Mouse (Mus musculus): ENCODE data around the gene 0610010K14Rik. TPM values are rescaled to one million over a fixed set of nuclear protein-coding genes. Genes with fewer than 3 reads are reported as not detected.

Gene 0610010K14Rik
- polyA plus RNA-seq (2016; fragmentation: Nextera tagmentation; extraction: Ambion mirVana) = 227 TPM in 2 replicates

DNA sequence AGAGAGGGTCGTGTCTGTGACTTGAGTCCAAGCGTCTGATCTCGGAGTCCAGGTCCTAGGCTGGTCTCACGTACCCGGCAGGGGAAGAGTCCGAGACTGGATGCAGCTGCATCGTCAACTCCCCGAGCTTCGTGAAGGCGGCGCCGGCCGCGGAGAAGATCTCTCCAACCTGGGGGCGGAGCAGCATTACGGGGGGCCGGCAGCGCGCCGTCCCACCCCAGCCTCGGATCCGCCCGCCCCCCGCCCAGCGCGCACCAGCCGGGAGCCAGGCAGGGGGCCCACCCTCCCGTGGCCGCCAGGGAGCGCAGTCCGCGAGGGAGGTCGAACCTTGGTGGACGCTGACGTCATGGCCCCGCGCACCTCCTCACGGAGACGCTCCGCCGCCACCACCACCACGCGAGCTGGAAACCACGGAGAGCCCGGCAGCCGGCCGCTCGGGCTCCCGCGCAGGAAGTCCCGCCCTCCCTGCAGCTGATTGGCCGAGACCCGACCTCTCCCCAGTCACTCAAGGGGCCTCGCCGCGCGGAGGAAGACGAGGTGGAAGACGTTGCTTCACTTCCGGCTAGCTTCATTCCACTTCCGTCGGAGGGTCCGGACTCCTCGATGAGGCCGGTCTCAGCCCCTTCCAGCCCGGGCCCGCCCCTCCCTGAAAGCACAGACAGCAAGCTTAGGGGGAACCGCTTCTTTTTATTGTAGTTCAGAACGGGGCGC is at the start of gene 0610010K14Rik:
TSS of gene 0610010K14Rik (minus strand) at position 458 of the 711 bp plus-strand sequence.
- DNase-seq (ENCODE audit: extremely low spot score, low spot score) = peak; percentile 97

DNA sequence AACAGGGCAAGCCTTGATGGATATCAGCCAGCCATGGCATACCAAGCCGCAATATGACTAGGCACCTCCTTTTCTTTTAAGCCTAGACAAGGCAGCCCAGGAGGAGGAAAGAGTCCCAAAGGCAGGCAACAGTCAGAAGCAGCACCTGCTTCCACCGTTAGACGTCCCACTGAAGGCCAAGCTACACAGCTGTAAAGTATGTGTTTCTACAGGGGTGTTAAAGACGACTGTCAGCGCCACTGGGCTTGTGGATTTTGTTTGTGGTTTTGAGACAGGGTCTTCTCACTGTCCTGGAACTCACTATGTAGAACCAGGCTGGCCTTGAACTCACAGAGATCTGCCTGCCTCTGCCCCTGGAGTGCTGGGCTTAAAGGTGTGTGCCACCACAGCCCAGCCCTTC is 48.0 kb upstream of the 0610010K14Rik start:
- no peak overlapping the region for H3K27ac ChIP-seq
- no peaks in the 10 kb centered on the region for H3K9me3 ChIP-seq
- H3K36me3 ChIP-seq (replicated peaks) = no peaks in the 10 kb centered on the region
- no peak overlapping the region for H3K4me3 ChIP-seq
- peaks cover 4% of the 10 kb centered on the region for H3K4me1 ChIP-seq
- 91% methylated on average over 5 of the region's 5 CpGs for whole genome bisulfite sequencing
- H3K27me3 ChIP-seq (ENCODE audit: poor library complexity, severe bottlenecking) = no peaks in the 10 kb centered on the region
- DNase-seq (ENCODE audit: extremely low spot score, low spot score) = no peak

More for the DNA sequence above, at the start of gene 0610010K14Rik:
- no peaks in the 10 kb centered on the region for H3K9me3 ChIP-seq
- peak within 1 kb of the TSS; percentile 94 for H3K4me3 ChIP-seq
- H3K4me1 ChIP-seq = peaks cover 66% of the 10 kb centered on the region
- H3K36me3 ChIP-seq (replicated peaks) = peaks cover 25% of the 10 kb centered on the region
- under 1% methylated on average over 70 of the region's 70 CpGs for WGBS
- no peaks in the 10 kb centered on the region for H3K27me3 ChIP-seq (ENCODE audit: poor library complexity, severe bottlenecking)
- peak within 1 kb of the TSS; percentile 94 for H3K27ac ChIP-seq

DNA sequence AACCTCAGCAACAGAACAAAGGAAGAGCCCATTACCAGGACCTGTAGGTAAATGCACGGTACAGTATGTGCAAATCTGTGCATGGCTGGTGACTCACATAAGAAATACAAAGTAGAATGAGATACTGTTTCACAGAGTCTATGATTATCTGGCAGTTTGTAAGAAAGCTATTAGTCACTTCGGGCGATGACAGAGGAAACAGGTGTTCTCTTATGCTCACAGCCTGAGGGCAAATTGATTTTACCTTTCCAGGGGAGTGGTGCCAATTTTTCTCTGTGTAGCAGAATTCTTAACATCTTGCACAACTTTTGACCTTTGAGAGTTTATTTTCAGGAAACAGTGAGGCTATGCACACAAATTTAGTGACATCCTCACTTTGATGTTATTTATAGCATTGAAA is 47.0 kb upstream of the 0610010K14Rik start:
- WGBS = 83% methylated on average over 3 of the region's 3 CpGs
- Histone ChIP-seq H3K4me1 (peaks cover 3% of the 10 kb centered on the region), H3K9me3 (no peaks in the 10 kb centered on the region), H3K27me3 (ENCODE audit: poor library complexity, severe bottlenecking) (no peaks in the 10 kb centered on the region), H3K36me3 (replicated peaks) (no peaks in the 10 kb centered on the region), H3K4me3 (no peak overlapping the region), H3K27ac (no peak overlapping the region)
- no peak for DNase-seq (ENCODE audit: extremely low spot score, low spot score)

DNA sequence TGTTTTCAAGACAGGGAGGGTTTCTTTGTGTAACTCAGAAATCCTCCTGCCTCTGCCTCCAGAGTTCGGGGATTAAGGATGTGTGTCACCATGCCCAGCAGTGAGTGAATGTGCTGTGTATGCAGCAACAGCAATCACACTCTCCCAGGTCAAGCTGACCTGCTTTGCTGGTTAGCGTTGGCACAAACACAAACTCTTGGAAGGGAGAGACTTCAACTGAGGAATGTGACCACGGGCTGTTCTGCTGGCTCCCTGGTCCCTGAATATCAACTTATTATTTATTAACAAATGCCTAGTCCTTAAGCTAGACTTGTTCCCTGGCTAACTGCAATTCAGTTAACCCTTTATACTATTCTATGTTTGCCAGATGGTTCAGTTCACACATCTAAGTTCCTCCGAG is 46.0 kb upstream of the 0610010K14Rik start:
- H3K9me3 ChIP-seq = no peaks in the 10 kb centered on the region
- no peaks in the 10 kb centered on the region for H3K4me1 ChIP-seq
- H3K4me3 ChIP-seq = no peak overlapping the region
- no peak for DNase-seq (ENCODE audit: extremely low spot score, low spot score)
- H3K27ac ChIP-seq = no peak overlapping the region
- H3K27me3 ChIP-seq (ENCODE audit: poor library complexity, severe bottlenecking) = no peaks in the 10 kb centered on the region
- WGBS = 85% methylated on average over 4 of the region's 4 CpGs
- no peaks in the 10 kb centered on the region for H3K36me3 ChIP-seq (replicated peaks)

DNA sequence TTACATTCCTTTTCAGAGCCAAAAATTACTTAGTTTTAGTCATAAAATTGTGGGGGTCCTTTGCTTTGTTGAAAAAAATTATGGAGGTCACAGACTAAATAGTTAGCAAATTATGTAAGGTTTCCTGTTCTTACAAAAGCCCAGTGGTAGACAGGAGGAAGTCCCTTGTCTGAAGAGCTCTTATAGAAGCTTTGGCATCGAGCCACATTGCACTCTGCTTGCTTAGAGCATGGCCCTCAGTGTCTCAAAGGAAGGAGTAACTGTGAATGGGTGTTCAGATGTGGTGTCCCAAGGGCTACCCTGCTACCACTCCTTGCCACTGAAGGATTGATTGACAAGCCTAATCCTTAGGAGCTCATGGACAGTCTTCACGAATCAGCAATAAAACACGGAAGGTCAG is 42.7 kb upstream of the 0610010K14Rik start:
- no peaks in the 10 kb centered on the region for H3K36me3 ChIP-seq (replicated peaks)
- no peaks in the 10 kb centered on the region for H3K9me3 ChIP-seq
- H3K4me1 ChIP-seq = no peaks in the 10 kb centered on the region
- no peaks in the 10 kb centered on the region for H3K27me3 ChIP-seq (ENCODE audit: poor library complexity, severe bottlenecking)
- no peak for DNase-seq (ENCODE audit: extremely low spot score, low spot score)
- no peak overlapping the region for H3K27ac ChIP-seq
- no peak overlapping the region for H3K4me3 ChIP-seq
- 81% methylated on average over 3 of the region's 3 CpGs for WGBS

DNA sequence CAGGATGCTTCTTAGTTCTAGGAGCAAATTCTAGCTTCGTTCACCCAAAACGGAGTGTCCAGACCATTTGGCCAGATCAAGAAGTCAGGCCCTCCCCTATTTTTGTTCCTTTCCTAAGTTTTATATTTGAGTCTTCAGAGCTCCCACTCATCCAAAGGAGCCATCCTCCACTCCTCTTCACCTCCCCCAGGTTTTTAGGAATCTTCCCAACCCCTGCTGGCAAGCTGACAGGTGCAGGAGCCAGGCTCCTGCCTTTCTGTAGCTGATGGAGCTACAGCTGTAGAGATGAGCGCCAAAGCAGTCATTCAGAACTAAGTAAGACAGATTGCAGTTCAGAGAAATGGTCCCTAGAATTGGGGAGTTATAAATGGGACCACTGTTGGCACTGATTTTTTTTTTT is 41.2 kb upstream of the 0610010K14Rik start:
- no peak overlapping the region for H3K4me3 ChIP-seq
- 86% methylated on average over 3 of the region's 3 CpGs for WGBS
- H3K27ac ChIP-seq = no peak overlapping the region
- no peaks in the 10 kb centered on the region for H3K9me3 ChIP-seq
- no peaks in the 10 kb centered on the region for H3K36me3 ChIP-seq (replicated peaks)
- no peak for DNase-seq (ENCODE audit: extremely low spot score, low spot score)
- no peaks in the 10 kb centered on the region for H3K27me3 ChIP-seq (ENCODE audit: poor library complexity, severe bottlenecking)
- no peaks in the 10 kb centered on the region for H3K4me1 ChIP-seq

DNA sequence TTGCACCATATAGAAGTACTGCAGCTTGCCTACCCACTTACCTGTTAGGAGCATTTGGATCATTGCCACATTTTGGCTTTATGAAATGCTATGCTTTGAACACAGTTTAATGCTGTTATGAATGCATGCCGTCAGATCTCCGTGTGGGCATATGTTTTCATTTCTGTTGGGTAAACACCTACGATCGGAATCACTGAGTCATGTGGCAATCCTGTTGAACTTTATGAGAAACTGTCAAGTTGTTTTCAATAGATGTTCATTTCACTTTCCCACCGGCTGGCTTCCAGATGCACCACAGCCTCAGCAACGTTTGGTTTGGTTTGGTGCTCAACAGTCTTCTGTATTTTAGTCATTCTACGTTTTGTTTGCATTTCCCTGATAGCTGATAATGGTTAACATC is 33.9 kb upstream of the 0610010K14Rik start:
- Histone ChIP-seq H3K4me1 (no peaks in the 10 kb centered on the region), H3K27me3 (ENCODE audit: poor library complexity, severe bottlenecking) (no peaks in the 10 kb centered on the region), H3K4me3 (no peak overlapping the region), H3K36me3 (replicated peaks) (no peaks in the 10 kb centered on the region), H3K9me3 (no peaks in the 10 kb centered on the region), H3K27ac (no peak overlapping the region)
- WGBS = 89% methylated on average over 7 of the region's 7 CpGs
- DNase-seq (ENCODE audit: extremely low spot score, low spot score) = no peak

DNA sequence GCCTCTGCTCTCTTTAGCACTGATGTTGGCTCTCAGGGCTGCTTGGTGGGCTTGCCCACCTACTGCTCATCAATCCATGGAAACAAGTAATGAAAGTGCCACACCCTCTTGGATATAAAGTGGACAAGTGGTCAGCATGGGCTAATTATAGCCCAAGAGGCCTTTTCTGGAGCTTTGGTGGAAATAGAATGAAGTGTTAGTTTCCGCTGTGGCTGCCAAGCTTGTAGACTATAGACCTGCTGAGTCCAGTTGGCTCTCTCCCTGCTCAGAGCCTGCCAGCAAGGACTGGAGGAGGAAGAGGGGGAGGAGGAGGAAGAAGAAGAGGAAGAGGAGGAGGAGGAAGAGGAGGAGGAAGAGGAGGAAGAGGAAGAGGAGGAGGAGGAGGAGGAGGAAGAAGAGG is 28.7 kb upstream of the 0610010K14Rik start:
- no peak overlapping the region for H3K27ac ChIP-seq
- H3K4me3 ChIP-seq = no peak overlapping the region
- whole genome bisulfite sequencing = 79% methylated on average over 1 of the region's 1 CpGs
- no peaks in the 10 kb centered on the region for H3K36me3 ChIP-seq (replicated peaks)
- H3K27me3 ChIP-seq (ENCODE audit: poor library complexity, severe bottlenecking) = no peaks in the 10 kb centered on the region
- H3K4me1 ChIP-seq = no peaks in the 10 kb centered on the region
- DNase-seq (ENCODE audit: extremely low spot score, low spot score) = no peak
- H3K9me3 ChIP-seq = no peaks in the 10 kb centered on the region

DNA sequence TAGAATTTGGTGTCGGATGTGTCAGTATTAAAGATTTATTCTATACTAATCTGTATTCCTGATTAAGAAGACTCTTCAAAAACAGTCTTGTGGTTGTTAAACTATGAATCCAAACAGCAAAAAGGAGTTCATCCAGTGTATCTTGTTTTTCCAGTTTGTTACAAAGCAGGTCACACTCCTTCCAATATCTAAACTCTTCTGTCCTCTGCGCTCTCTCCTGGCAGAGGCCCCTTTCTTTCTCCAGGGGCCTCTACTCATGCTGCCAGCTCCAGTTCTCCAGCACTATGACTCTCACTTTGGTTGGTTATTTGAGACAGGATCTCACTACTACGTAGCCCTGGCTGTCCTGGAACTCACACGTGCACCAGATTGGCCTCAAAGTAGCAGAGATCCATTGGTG is 28.1 kb upstream of the 0610010K14Rik start:
- Histone ChIP-seq H3K36me3 (replicated peaks) (no peaks in the 10 kb centered on the region), H3K4me3 (no peak overlapping the region), H3K27ac (no peak overlapping the region), H3K9me3 (no peaks in the 10 kb centered on the region), H3K4me1 (no peaks in the 10 kb centered on the region), H3K27me3 (ENCODE audit: poor library complexity, severe bottlenecking) (no peaks in the 10 kb centered on the region)
- no peak for DNase-seq (ENCODE audit: extremely low spot score, low spot score)
- whole genome bisulfite sequencing = 81% methylated on average over 4 of the region's 4 CpGs

DNA sequence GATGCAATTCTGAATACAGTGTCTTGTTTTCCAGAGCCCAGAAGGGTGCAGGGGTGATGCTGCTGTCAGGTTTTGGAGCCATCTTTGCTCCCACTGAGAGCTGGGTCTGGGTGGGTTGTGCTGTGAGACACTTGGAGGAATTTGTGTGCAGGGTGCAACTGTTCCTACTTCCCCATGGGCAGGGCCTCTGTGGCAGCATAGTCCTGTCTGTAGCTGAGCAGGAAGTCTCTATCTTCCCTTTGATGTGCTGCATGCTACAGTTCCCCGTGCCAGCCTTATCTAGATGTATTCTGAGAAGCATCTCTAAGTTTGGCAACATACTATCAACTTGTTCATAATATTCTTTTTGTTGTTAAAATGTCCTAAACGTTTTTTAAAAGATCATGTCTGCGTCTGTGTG is 27.5 kb upstream of the 0610010K14Rik start:
- no peak overlapping the region for H3K4me3 ChIP-seq
- no peaks in the 10 kb centered on the region for H3K27me3 ChIP-seq (ENCODE audit: poor library complexity, severe bottlenecking)
- no peaks in the 10 kb centered on the region for H3K36me3 ChIP-seq (replicated peaks)
- no peaks in the 10 kb centered on the region for H3K4me1 ChIP-seq
- no peak for DNase-seq (ENCODE audit: extremely low spot score, low spot score)
- no peak overlapping the region for H3K27ac ChIP-seq
- WGBS = 64% methylated on average over 3 of the region's 3 CpGs
- no peaks in the 10 kb centered on the region for H3K9me3 ChIP-seq

DNA sequence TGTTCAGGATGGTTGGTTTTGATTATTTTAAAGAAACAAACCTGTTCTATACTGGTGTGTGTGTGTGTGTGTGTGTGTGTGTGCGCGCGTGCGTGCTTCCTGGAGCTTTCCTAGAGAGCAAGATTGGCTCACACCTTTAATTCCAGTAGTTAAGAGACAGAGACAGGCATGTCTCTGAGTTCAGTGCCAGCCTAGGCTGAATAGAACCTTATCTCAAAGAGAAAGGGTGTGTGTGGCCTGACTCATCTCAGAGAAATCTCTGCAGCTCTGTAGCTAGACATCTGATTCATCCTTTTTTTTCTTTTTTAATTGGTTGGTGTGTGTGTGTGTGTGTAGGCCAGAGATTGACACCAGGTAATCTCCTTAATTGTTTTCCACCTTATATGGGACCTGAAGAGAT is 21.3 kb upstream of the 0610010K14Rik start:
- Histone ChIP-seq H3K9me3 (no peaks in the 10 kb centered on the region), H3K27me3 (ENCODE audit: poor library complexity, severe bottlenecking) (peaks cover 27% of the 10 kb centered on the region), H3K4me1 (peaks cover 16% of the 10 kb centered on the region), H3K36me3 (replicated peaks) (no peaks in the 10 kb centered on the region), H3K4me3 (no peak overlapping the region), H3K27ac (no peak overlapping the region)
- 92% methylated on average over 4 of the region's 4 CpGs for WGBS
- no peak for DNase-seq (ENCODE audit: extremely low spot score, low spot score)

DNA sequence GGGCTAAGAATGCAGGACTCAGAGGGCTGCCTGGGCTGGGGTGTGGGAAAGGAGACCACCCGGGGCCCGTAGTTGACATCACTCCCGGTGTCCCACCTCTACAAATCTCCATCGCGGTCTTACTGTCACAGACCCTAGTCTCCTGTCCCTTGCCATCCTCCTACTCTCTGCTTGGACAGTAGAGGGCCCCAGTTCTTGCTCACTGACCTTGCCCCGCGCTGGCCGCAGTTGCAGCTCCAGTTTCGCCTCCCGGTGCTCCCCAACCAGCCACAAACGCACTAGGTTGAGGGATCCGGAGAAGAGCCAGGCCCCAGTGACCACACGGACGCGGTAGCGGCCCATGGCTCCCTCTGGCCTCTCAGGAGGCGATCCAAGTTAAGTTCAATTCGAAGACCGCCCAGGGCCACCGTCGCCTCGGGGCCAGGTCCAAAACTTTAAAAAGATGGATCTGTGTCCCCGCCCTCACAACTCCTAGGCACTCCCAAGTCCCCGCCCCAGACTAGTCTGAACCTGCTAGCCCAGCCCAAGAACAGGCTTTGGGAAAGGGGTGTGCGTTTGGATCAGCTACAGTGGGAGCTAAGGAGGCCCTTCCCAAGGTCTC is 17.3 kb upstream of the 0610010K14Rik start, which contains the start of gene Alox12:
TSS of gene Alox12 (minus strand) at position 423 of the 601 bp plus-strand sequence.
- no peaks in the 10 kb centered on the region for H3K36me3 ChIP-seq (replicated peaks)
- H3K27me3 ChIP-seq (ENCODE audit: poor library complexity, severe bottlenecking) = peaks cover 64% of the 10 kb centered on the region
- H3K27ac ChIP-seq = peak within 1 kb of the TSS; percentile 48
- H3K4me3 ChIP-seq = peak within 1 kb of the TSS; percentile 46
- H3K4me1 ChIP-seq = peaks cover 20% of the 10 kb centered on the region
- no peaks in the 10 kb centered on the region for H3K9me3 ChIP-seq
- DNase-seq (ENCODE audit: extremely low spot score, low spot score) = peak; percentile 53
- WGBS = under 1% methylated on average over 25 of the region's 25 CpGs

DNA sequence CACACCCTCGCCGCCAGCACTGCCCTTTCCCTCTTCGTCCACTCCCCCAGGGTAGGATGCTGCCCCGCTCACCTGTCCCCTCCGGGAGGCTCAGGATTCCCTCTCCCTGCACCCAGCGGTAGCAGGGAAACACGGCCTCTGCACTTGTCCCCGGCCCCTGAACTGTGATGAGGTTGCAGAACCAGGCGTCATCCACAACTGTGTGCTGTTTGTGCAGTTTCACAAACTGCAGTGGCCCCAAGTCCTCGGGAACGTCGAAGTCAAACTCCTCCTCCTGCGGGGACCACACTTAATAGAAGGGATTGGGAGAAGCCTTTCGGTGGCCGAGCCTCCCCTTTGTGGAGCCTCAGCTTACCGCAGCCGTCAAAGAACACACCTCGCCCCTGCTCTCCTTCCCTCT is 16.6 kb upstream of the 0610010K14Rik start:
- Histone ChIP-seq H3K27me3 (ENCODE audit: poor library complexity, severe bottlenecking) (peaks cover 64% of the 10 kb centered on the region), H3K27ac (no peak overlapping the region), H3K9me3 (no peaks in the 10 kb centered on the region), H3K4me3 (peak overlapping the region; percentile 46), H3K36me3 (replicated peaks) (no peaks in the 10 kb centered on the region), H3K4me1 (peaks cover 20% of the 10 kb centered on the region)
- no peak for DNase-seq (ENCODE audit: extremely low spot score, low spot score)
- WGBS = 3% methylated on average over 18 of the region's 18 CpGs

All from forebrain, embryonic 10.5 days (tissue).